Mouse (Mus musculus): ENCODE data around the gene Jakmip3.

DNA sequence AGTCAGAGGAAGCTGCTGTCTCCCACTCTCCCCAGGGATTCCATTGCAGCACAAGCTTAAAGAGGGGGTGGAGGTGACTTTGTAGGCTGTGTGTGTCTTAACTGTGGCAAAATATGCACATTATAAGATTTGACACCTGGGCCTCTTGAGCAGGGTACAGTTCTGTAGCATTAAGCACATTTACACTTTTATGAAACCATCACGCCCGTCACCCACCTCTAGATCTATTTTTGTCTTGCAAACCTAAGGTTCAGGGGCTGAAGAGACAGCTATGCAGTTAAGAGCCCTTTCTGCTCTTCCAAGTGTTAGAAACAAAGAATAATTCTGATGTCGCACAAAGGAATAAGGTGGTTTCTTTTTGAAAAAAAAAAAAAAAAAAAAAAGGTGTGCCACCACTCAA lies 5.1 kb downstream of the Jakmip3 start:
- TF ChIP-seq CTCF (IDR thresholded peaks at IDR 0.05; ENCODE audit: low read depth, low read length) (no peak), POLR2A (IDR thresholded peaks at IDR 0.05; ENCODE audit: borderline replicate concordance, low read depth, low read length) (no peak)

Data from bone marrow macrophage, adult 2 months (primary cell).